18 mouse cellular contexts compared by ENCODE assay signal in genomic region chr10:71835018-71835417, GRCm38 (mm10).
"Had no signal": no experiment of that assay in that cellular context is flagged by ENCODE, and none has a peak within 500 bp of the region (broad histone marks: within the 10 kb centered on the region; RNA-seq: fewer than 3 reads in every experiment).

No protein-coding gene starts in this region.

- H3K36me3 ChIP-seq: liver, embryonic 15.5 days; lung, embryonic 15.5 days; midbrain, embryonic 13.5 days; neural tube, embryonic 12.5 days; stomach, embryonic 15.5 days had no signal

- ATAC-seq: liver, postnatal 0 days; midbrain, embryonic 13.5 days; midbrain, embryonic 16.5 days had no signal

- H3K27me3 ChIP-seq: liver, embryonic 15.5 days; lung, embryonic 15.5 days; megakaryocyte, embryonic 14.5 days; midbrain, embryonic 13.5 days; neural tube, embryonic 12.5 days; stomach, embryonic 15.5 days had no signal

- H3K9ac ChIP-seq: liver, embryonic 15.5 days; liver, postnatal 0 days; lung, embryonic 15.5 days; midbrain, embryonic 13.5 days; neural tube, embryonic 12.5 days; stomach, embryonic 15.5 days had no signal

- DNase-seq: liver, postnatal 0 days; lung, adult 2 months; lung, postnatal 10 days; lung, postnatal 36 days; right cerebral cortex, postnatal 14 days; thymus, adult 2 months; thymus, postnatal 25 days; thymus, postnatal 4 days had no signal

- H3K9me3 ChIP-seq: lung, embryonic 15.5 days; midbrain, embryonic 13.5 days; neural tube, embryonic 12.5 days; stomach, embryonic 15.5 days had no signal

- H3K27ac ChIP-seq: liver, embryonic 15.5 days; lung, embryonic 15.5 days; macrophage; midbrain, embryonic 13.5 days; neural tube, embryonic 12.5 days; stomach, embryonic 15.5 days; stomach, postnatal 0 days had no signal

- H3K4me2 ChIP-seq: liver, embryonic 15.5 days; lung, embryonic 15.5 days; midbrain, embryonic 11.5 days; midbrain, embryonic 13.5 days; neural tube, embryonic 12.5 days; stomach, embryonic 15.5 days had no signal

- H3K4me1 ChIP-seq: liver, embryonic 15.5 days; lung, embryonic 15.5 days; megakaryocyte, embryonic 14.5 days; midbrain, embryonic 13.5 days; neural tube, embryonic 12.5 days; stomach, embryonic 15.5 days had no signal

- H3K4me3 ChIP-seq: liver, embryonic 15.5 days; lung, embryonic 15.5 days; megakaryocyte, embryonic 14.5 days; midbrain, embryonic 13.5 days; neural tube, embryonic 12.5 days; stomach, embryonic 15.5 days had no signal
